Mouse (Mus musculus) gastrocnemius, adult 2 months (tissue): ENCODE measurements at regions not wholly inside any gene's neighbourhood (a gene's known extent, or its start where the extent isn't known, plus 50 kb on each side); places are given as distances from the start of the nearest gene placed in this dataset.

Experiments
- DNase-seq: peaks from one replicate; pipeline ENCODE4 v3.0.0; 2022
- H3K27ac ChIP-seq: fragments of 200-600 bp; 2 replicates; pipeline ENCODE4 v1.8.1; 2022; ENCODE audit warnings: mild to moderate bottlenecking
- H3K4me3 ChIP-seq: fragments of 200-600 bp; 2 replicates; pipeline ENCODE4 v1.8.1; 2022; ENCODE audit warnings: mild to moderate bottlenecking, moderate library complexity
- CTCF ChIP-seq: fragments of 200-600 bp; IDR thresholded peaks from 2 replicates; pipeline ENCODE4 v1.8.1; 2022; ENCODE audit warnings: antibody characterized with exemption, mild to moderate bottlenecking, moderate library complexity
- intact Hi-C: fragments of 180-260 bp; cut with DNase I; formaldehyde crosslinking; loops from one replicate; pipeline ENCODE4 v1.15.1; 2025

- intact Hi-C loops = no loop called here
- Histone ChIP-seq H3K27ac (peak overlapping the region; percentile 4; the same call in 1 of the 2 replicates), H3K4me3 (no peak overlapping the region)
- no peak for DNase-seq
- TF ChIP-seq CTCF = no peak
These were observed 72.1 kb downstream of the Cdc42ep3 start for GRCm38 (mm10) chr17:79282771-79283170.

DNA sequence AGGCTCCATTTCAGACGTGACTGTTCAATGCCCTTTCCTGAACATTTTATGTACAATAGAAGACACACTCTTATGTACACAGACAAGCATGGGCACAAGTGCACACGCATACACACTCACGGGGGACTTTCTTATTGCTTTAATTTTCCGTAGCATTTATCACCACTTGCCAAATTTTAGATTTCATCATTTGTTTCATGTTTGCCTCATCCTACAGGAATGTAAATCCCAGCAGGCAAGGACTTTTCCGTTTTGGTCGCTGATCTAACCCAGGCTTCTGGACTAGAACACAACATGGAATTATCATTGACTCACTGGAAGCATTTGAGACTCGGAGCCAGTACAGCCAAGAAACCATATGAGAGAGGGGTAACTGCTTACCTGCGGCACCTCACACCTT, 81.3 kb downstream of the Cdc42ep3 start:
- intact Hi-C loops = no loop called here
- no peak for DNase-seq
- Histone ChIP-seq H3K27ac (no peak overlapping the region), H3K4me3 (no peak overlapping the region)
- TF ChIP-seq CTCF = no peak

DNA sequence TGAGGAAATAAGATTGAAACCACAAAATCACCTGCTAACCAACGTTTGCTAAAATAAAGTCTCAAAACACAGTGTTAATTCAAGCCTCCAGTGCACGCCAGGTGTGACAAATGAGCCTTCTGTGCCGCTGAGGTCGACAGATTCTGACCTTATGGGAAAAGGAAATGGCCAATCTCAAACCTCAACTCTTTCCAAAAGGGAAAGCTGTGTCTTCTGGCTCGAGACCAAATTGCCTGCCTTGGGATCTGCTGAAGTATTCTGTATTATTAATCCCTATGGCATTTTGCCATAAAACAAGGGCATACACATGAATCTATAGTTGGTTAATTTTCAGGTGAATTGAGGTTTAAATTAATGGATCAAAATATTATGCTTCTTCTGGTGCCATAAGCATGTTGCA, 95.2 kb downstream of the Cdc42ep3 start:
- no peak overlapping the region for H3K27ac ChIP-seq
- no peak overlapping the region for H3K4me3 ChIP-seq
- intact Hi-C loops = no loop called here
- TF ChIP-seq CTCF = no peak
- no peak for DNase-seq

- H3K4me3 ChIP-seq = no peak overlapping the region
- TF ChIP-seq CTCF = no peak
- no peak for DNase-seq
- no peak overlapping the region for H3K27ac ChIP-seq
- intact Hi-C loops = no loop called here
These were observed 107.7 kb downstream of the Cdc42ep3 start for GRCm38 (mm10) chr17:79246962-79247902.

DNA sequence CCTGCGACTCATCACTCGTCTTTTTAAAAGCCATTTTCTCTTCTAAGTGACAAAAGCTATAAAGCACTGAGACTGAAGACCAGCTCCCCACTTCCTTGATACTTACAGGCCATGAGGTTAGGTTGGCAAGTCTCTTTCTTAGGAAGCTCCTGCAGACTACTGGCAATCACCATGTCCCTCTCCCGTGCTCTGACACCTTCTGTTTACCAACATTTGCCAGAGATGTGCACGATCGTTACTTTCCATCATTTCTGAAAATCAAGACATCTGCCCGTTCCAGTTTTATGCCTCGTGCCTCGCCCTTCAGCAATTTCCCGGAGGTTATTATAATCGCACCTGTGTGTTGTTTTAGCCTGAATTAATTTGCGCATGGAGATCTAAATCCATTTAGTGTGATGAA, 110.8 kb downstream of the Cdc42ep3 start:
- intact Hi-C loops = no loop called here
- Histone ChIP-seq H3K4me3 (no peak overlapping the region), H3K27ac (no peak overlapping the region)
- no peak for TF ChIP-seq CTCF
- no peak for DNase-seq

- DNase-seq = no peak
- intact Hi-C loops = no loop called here
These were observed 111.5 kb downstream of the Cdc42ep3 start for GRCm38 (mm10) chr17:79243426-79243825.

GRCm38 (mm10) chr17:79241489-79241888, 113.4 kb downstream of the Cdc42ep3 start:
- intact Hi-C loops = no loop called here

More at GRCm38 (mm10) chr17:79243426-79243825, 111.5 kb downstream of the Cdc42ep3 start:
- H3K27ac ChIP-seq = no peak overlapping the region
- no peak for TF ChIP-seq CTCF
- H3K4me3 ChIP-seq = no peak overlapping the region

GRCm38 (mm10) chr17:79236244-79236781, 118.6 kb downstream of the Cdc42ep3 start:
- Histone ChIP-seq H3K4me3 (no peak overlapping the region), H3K27ac (no peak overlapping the region)
- no peak for TF ChIP-seq CTCF
- no peak for DNase-seq
- intact Hi-C loops = no loop called here

More at GRCm38 (mm10) chr17:79241489-79241888, 113.4 kb downstream of the Cdc42ep3 start:
- DNase-seq = no peak
- TF ChIP-seq CTCF = no peak
- Histone ChIP-seq H3K27ac (no peak overlapping the region), H3K4me3 (no peak overlapping the region)

- no peak for TF ChIP-seq CTCF
- intact Hi-C loops = no loop called here
- Histone ChIP-seq H3K27ac (no peak overlapping the region), H3K4me3 (no peak overlapping the region)
- DNase-seq = no peak
These were observed 124.0 kb downstream of the Cdc42ep3 start for GRCm38 (mm10) chr17:79230653-79231489.

DNA sequence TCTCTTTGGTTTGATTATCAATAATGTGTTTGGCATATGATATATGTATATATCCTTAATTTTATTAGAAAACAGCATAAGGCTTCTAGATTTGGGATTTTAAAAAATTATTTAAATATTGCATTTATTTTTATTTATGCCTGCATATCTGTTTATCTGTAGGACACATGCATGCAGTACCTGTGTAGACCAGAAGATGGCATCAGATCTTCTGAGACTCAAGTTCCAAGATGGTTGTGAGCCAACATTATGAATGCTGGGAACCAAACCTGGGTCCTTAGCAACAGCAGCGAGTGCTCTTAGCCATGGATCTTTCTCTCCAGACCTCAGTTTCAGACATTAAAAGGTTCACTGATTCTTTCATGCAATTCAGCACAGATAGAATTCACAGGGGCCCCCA, 148.3 kb downstream of the Cdc42ep3 start:
- H3K27ac ChIP-seq = no peak overlapping the region
- no peak for DNase-seq
- intact Hi-C loops = loop anchor here (10.0 kb wide), 1 partner anchor 148 kb away; the partner anchor contains the start of gene Cdc42ep3
- TF ChIP-seq CTCF = peak; percentile 59
- no peak overlapping the region for H3K4me3 ChIP-seq

GRCm38 (mm10) chr17:79206111-79206510, 148.8 kb downstream of the Cdc42ep3 start:
- H3K4me3 ChIP-seq = no peak overlapping the region
- no peak for DNase-seq
- intact Hi-C loops = loop anchor here (10.0 kb wide), 1 partner anchor 149 kb away; the partner anchor contains the start of gene Cdc42ep3
- no peak overlapping the region for H3K27ac ChIP-seq
- no peak for TF ChIP-seq CTCF

GRCm38 (mm10) chr17:79199814-79200491, 148.2 kb downstream of the Qpct start:
- TF ChIP-seq CTCF = no peak
- H3K4me3 ChIP-seq = no peak overlapping the region
- no peak for DNase-seq
- intact Hi-C loops = loop anchor here (10.0 kb wide), 1 partner anchor 155 kb away; the partner anchor contains the start of gene Cdc42ep3
- no peak overlapping the region for H3K27ac ChIP-seq
